Mouse (Mus musculus) erythroblast, embryonic 14.5 days (primary cell): ENCODE measurements at regions not wholly inside any gene's neighbourhood (a gene's known extent, or its start where the extent isn't known, plus 50 kb on each side); places are given as distances from the start of the nearest gene placed in this dataset.

Source experiments
- GATA1 ChIP-seq: IDR thresholded peaks from 2 replicates; pipeline ENCODE4 v1.6.1; 2012; ENCODE audit warnings: low read length, inconsistent platforms, mixed read lengths
- TAL1 ChIP-seq: IDR thresholded peaks from 3 replicates; pipeline ENCODE4 v1.6.1; 2012; ENCODE audit warnings: low read length, inconsistent platforms, mixed read lengths

- TF ChIP-seq GATA1 (no peak), TAL1 (no peak)
These were observed 71.8 kb upstream of the Pabpc6 start for GRCm38 (mm10) chr17:9741321-9741720.
